Mouse (Mus musculus) liver, embryonic 14.5 days (tissue): ENCODE results near the gene Irf4. TPM values are rescaled to one million over a fixed set of nuclear protein-coding genes. Genes with fewer than 3 reads are reported as not detected.

Experiments
- ATAC-seq: fragments of 200-750 bp; cut with Nextera tagmentation; 2 replicates; pipeline ENCODE4 v1.8.0; 2017; ENCODE audit warnings: moderate number of reproducible peaks, mild to moderate bottlenecking, moderate library complexity; ENCODE audit not compliant: insufficient read depth
- DNase-seq, 3 experiments: peaks; one replicate each; pipeline ENCODE4 v3.0.0-alpha.2; 2012 to 2013; ENCODE audit warnings: low read depth in 3 of 3, low spot score in 3 of 3
- H3K27ac ChIP-seq: fragments of 300-500 bp; sonication (generic); 2 replicates; pipeline ENCODE4 v1.5.1; 2014; ENCODE audit warnings: moderate library complexity, mild to moderate bottlenecking, control low read depth, inconsistent platforms
- H3K27me3 ChIP-seq: fragments of 300-500 bp; sonication (generic); 2 replicates; pipeline ENCODE4 v1.6.1; 2014; ENCODE audit warnings: mild to moderate bottlenecking, low read length, moderate library complexity; ENCODE audit not compliant: control insufficient read depth, insufficient read depth
- H3K36me3 ChIP-seq: fragments of 300-500 bp; sonication (generic); replicated peaks from 2 replicates; pipeline ENCODE4 v1.6.1; 2014; ENCODE audit warnings: low read depth; ENCODE audit not compliant: control insufficient read depth, insufficient read depth
- H3K4me1 ChIP-seq, 2 experiments: fragments of 200-500 bp in 1 of 2; fragments of 300-500 bp in 1 of 2; sonication (generic) in 1 of 2; replicated peaks; 2 replicates each; pipeline ENCODE4 v1.6.1; 2012 to 2014; ENCODE audit warnings: antibody characterized with exemption in 1 of 2, inconsistent platforms in 1 of 2, low read length in 1 of 2; ENCODE audit not compliant: control insufficient read depth in 2 of 2, insufficient read depth in 2 of 2
- H3K4me2 ChIP-seq: fragments of 300-500 bp; sonication (generic); 2 replicates; pipeline ENCODE4 v1.6.1; 2014; ENCODE audit warnings: low read depth, mild to moderate bottlenecking, control low read depth, moderate library complexity
- H3K4me3 ChIP-seq, 2 experiments: fragments of 200-500 bp in 1 of 2; fragments of 300-500 bp in 1 of 2; sonication (generic) in 1 of 2; 2 replicates each; pipeline ENCODE4 v1.5.1; 2012 to 2014; ENCODE audit warnings: low read depth in 2 of 2, low read length in 2 of 2, mild to moderate bottlenecking in 2 of 2, control low read depth in 1 of 2, inconsistent platforms in 1 of 2, moderate library complexity in 1 of 2; ENCODE audit not compliant: insufficient read depth in 1 of 2
- H3K9ac ChIP-seq: fragments of 300-500 bp; sonication (generic); replicated peaks from 2 replicates; pipeline ENCODE4 v1.6.1; 2014; ENCODE audit warnings: mild to moderate bottlenecking, control low read depth, moderate library complexity
- H3K9me3 ChIP-seq: fragments of 300-500 bp; sonication (generic); 2 replicates; pipeline ENCODE4 v1.6.1; 2016; ENCODE audit warnings: low read length, mixed read lengths; ENCODE audit not compliant: control insufficient read depth
- CTCF ChIP-seq: IDR thresholded peaks from 2 replicates; pipeline ENCODE4 v1.5.1; 2016; ENCODE audit warnings: antibody characterized with exemption, low read depth, control low read depth
- EP300 ChIP-seq: IDR thresholded peaks from 2 replicates; pipeline ENCODE4 v1.6.1; 2016; ENCODE audit warnings: antibody characterized with exemption, low read depth
- WGBS: fragments of 180-500 bp; shearing (Covaris S2); extraction: QIAGEN DNeasy Blood & Tissue Kit; methylation state at CpG from one replicate; pipeline ENCODE4 v1.1.7; 2014; ENCODE audit not compliant: insufficient replicate concordance; 5-methylcytosine and 5-hydroxymethylcytosine counted together
- polyA plus RNA-seq, 2 experiments: library from polyadenylated mRNA; depleted of rRNA in 1 of 2; stranded (reverse) in 1 of 2; unstranded in 1 of 2; fragments of >200 nt; fragmentation: Nextera tagmentation in 1 of 2; extraction: Ambion mirVana in 1 of 2; gene quantifications; 2 replicates each; pipeline versions ENCODE4 v1.2.1 to v1.2.3; 2012 to 2014

Irf4 gene
- polyA plus RNA-seq, 2 experiments: 0.08 to 0.11 TPM

DNA sequence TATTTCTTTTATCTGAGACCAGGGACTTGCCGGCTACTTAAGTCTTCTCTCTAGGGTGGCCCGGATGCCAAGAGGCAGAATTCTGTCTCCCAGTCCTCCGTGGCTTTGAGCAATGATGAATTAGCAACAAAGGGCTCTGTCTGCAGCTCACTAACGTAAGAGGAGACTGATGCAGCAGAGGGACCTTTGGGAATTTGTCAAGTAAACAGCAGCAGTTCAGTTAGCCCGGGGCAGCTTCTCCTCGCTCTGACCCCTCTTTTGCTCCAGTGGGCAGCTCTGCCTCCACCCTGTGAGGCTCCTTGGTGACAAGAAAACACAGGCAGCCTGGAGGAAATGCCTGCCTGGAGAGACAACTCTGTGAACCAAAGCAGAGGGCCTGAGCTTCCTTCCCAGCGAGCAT lies 26.4 kb upstream of the Irf4 start:
- ATAC-seq (no peak), DNase-seq (no peak)
- H3K4me1 ChIP-seq: peaks cover 0 to 5% of the 10 kb centered on the region in 2 experiments; a peak in 1 of 4 replicates
- no peak overlapping the region for H3K4me2 ChIP-seq
- TF ChIP-seq CTCF (no peak), EP300 (no peak)
- H3K4me3 ChIP-seq: no peak overlapping the region
- H3K9ac ChIP-seq: no peak overlapping the region
- H3K36me3 ChIP-seq: no peaks in the 10 kb centered on the region
- no peaks in the 10 kb centered on the region for H3K9me3 ChIP-seq
- 45% methylated on average over 7 of the region's 7 CpGs for WGBS
- H3K27ac ChIP-seq: no peak overlapping the region
- no peaks in the 10 kb centered on the region for H3K27me3 ChIP-seq

DNA sequence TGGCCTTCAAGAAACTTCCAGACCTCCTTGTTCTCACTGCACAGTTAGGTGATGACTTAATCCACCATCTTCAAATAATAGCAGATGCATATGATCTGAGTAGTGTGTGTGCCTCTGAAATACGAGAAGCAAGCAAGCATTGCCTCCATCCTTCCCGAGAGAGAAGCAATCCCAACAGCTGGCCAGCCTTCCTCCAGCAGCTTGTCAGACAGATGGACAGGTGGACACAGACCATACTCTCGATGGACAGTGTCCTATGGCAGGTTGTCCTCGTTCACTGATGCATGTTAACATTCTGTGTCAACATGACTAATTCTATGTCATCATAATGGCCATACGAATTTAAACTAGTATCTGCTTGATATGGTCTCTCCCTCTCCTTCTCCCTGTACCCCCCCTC lies 25.8 kb upstream of the Irf4 start:
- Histone ChIP-seq H3K27ac (no peak overlapping the region), H3K36me3 (no peaks in the 10 kb centered on the region), H3K27me3 (no peaks in the 10 kb centered on the region), H3K9me3 (no peaks in the 10 kb centered on the region), H3K4me3 (no peak overlapping the region), H3K4me2 (no peak overlapping the region), H3K4me1 (peaks cover 0 to 5% of the 10 kb centered on the region in 2 experiments; a peak in 1 of 4 replicates), H3K9ac (no peak overlapping the region)
- ATAC-seq: no peak
- no peak for DNase-seq
- 46% methylated on average over 5 of the region's 5 CpGs for WGBS
- TF ChIP-seq CTCF: no peak
- no peak for TF ChIP-seq EP300

- Histone ChIP-seq H3K27ac (no peak overlapping the region), H3K4me1 (peaks cover 0 to 4% of the 10 kb centered on the region in 2 experiments; a peak in 1 of 4 replicates), H3K4me2 (no peak overlapping the region), H3K9me3 (no peaks in the 10 kb centered on the region), H3K4me3 (no peak overlapping the region), H3K36me3 (no peaks in the 10 kb centered on the region), H3K9ac (no peak overlapping the region), H3K27me3 (no peaks in the 10 kb centered on the region)
- ATAC-seq (no peak), DNase-seq (no peak)
- WGBS: 52% methylated on average over 8 of the region's 8 CpGs
- TF ChIP-seq CTCF (no peak), EP300 (no peak)
Observed at GRCm38 (mm10) chr13:30723858-30724257, 25.2 kb upstream of the Irf4 start.

- WGBS: 33% methylated on average over 7 of the region's 7 CpGs
- DNase-seq: no peak
- no peak overlapping the region for H3K4me2 ChIP-seq
Observed at GRCm38 (mm10) chr13:30724691-30725271, 24.2 kb upstream of the Irf4 start.

DNA sequence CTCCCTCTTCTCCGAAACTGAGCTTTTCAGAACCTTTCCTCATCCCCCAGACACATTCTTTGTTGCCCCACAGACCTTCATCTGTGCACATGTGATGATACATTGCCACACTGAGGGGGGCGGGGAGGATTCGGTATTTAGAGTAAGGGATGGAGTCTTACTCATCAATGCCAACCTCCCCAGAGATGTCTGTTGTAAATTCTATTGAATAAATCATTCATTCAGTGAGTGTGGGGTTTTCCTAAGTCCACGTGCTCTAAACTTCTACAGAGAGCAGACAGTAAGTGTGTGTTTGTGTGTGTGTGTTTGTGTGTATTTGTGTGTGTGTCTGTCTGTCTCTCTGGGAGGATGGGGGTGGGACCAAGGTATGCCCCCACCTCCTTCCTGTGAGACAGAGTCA lies 22.1 kb upstream of the Irf4 start:
- Histone ChIP-seq H3K27ac (no peak overlapping the region), H3K9ac (no peak overlapping the region), H3K9me3 (no peaks in the 10 kb centered on the region), H3K4me1 (no peaks in the 10 kb centered on the region), H3K36me3 (no peaks in the 10 kb centered on the region), H3K4me2 (no peak overlapping the region), H3K4me3 (no peak overlapping the region), H3K27me3 (no peaks in the 10 kb centered on the region)
- TF ChIP-seq EP300 (no peak), CTCF (no peak)
- WGBS: 56% methylated on average over 4 of the region's 4 CpGs
- ATAC-seq (no peak), DNase-seq (no peak)

More at GRCm38 (mm10) chr13:30724691-30725271, 24.2 kb upstream of the Irf4 start:
- no peak for ATAC-seq
- TF ChIP-seq EP300 (no peak), CTCF (no peak)
- no peak overlapping the region for H3K4me3 ChIP-seq
- no peaks in the 10 kb centered on the region for H3K27me3 ChIP-seq
- no peaks in the 10 kb centered on the region for H3K4me1 ChIP-seq
- no peaks in the 10 kb centered on the region for H3K36me3 ChIP-seq
- no peaks in the 10 kb centered on the region for H3K9me3 ChIP-seq
- no peak overlapping the region for H3K27ac ChIP-seq
- no peak overlapping the region for H3K9ac ChIP-seq
